Mouse (Mus musculus) MEL (cell line): ENCODE data around the gene Gm17018. TPM values are rescaled to one million over a fixed set of nuclear protein-coding genes. Genes with fewer than 3 reads are reported as not detected.

Experiments used
- DNase-seq: peaks from one replicate; pipeline ENCODE4 v3.0.0; 2011; ENCODE audit warnings: low read depth, low spot score
- H3K27ac ChIP-seq: 2 replicates; pipeline ENCODE4 v1.5.1; 2012; ENCODE audit warnings: low read depth, mild to moderate bottlenecking, control low read depth, low read length, moderate library complexity; ENCODE audit not compliant: control insufficient read depth
- H3K27me3 ChIP-seq, 2 experiments: fragments of 150-350 bp in 1 of 2; sonication (generic) in 1 of 2; 2 replicates each; pipeline ENCODE4 v1.6.1; 2012; ENCODE audit warnings: low read length in 2 of 2, mild to moderate bottlenecking in 2 of 2, improper control_type of control experiment in 1 of 2, moderate library complexity in 1 of 2; ENCODE audit not compliant: insufficient read depth in 2 of 2, control insufficient read depth in 1 of 2
- H3K36me3 ChIP-seq, 2 experiments: 2 replicates each; pipeline ENCODE4 v1.6.1; 2012 to 2014; ENCODE audit warnings: low read length in 2 of 2, improper control_type of control experiment in 1 of 2, inconsistent platforms in 1 of 2, mild to moderate bottlenecking in 1 of 2; ENCODE audit not compliant: insufficient read depth in 2 of 2, control insufficient read depth in 1 of 2
- H3K4me1 ChIP-seq, 2 experiments: fragments of 150-350 bp in 1 of 2; sonication (generic) in 1 of 2; 2 replicates each; pipeline ENCODE4 v1.6.1; 2012; ENCODE audit warnings: low read length in 2 of 2, improper control_type of control experiment in 1 of 2, mild to moderate bottlenecking in 1 of 2; ENCODE audit not compliant: insufficient read depth in 2 of 2, control insufficient read depth in 1 of 2
- H3K4me3 ChIP-seq, 2 experiments: fragments of 150-350 bp in 1 of 2; sonication (generic) in 1 of 2; 2 replicates each; pipeline ENCODE4 v1.5.1; 2012; ENCODE audit warnings: low read depth in 2 of 2, low read length in 2 of 2, mild to moderate bottlenecking in 2 of 2, moderate library complexity in 2 of 2, control low read depth in 1 of 2, improper control_type of control experiment in 1 of 2; ENCODE audit not compliant: control insufficient read depth in 1 of 2, insufficient read depth in 1 of 2
- H3K79me2 ChIP-seq: 2 replicates; pipeline ENCODE4 v1.6.1; 2012; ENCODE audit warnings: mild to moderate bottlenecking, low read length, moderate library complexity; ENCODE audit not compliant: control insufficient read depth, poor library complexity, insufficient read depth
- H3K9ac ChIP-seq: 2 replicates; pipeline ENCODE4 v1.6.1; 2012; ENCODE audit warnings: low read depth, mild to moderate bottlenecking, control low read depth, low read length, moderate library complexity; ENCODE audit not compliant: control insufficient read depth, poor library complexity, severe bottlenecking
- H3K9me3 ChIP-seq: fragments of 150-350 bp; sonication (generic); replicated peaks from 2 replicates; pipeline ENCODE4 v1.6.1; 2012; ENCODE audit warnings: mild to moderate bottlenecking, low read length, improper control_type of control experiment, moderate library complexity; ENCODE audit not compliant: insufficient read depth
- CHD1 ChIP-seq: IDR thresholded peaks from 2 replicates; pipeline ENCODE4 v1.6.1; 2012; ENCODE audit warnings: low read depth, mild to moderate bottlenecking, inconsistent platforms, low read length, improper control_type of control experiment
- CHD2 ChIP-seq: IDR thresholded peaks from 2 replicates; pipeline ENCODE4 v1.6.1; 2011; ENCODE audit warnings: low read length, improper control_type of control experiment
- E2F4 ChIP-seq: IDR thresholded peaks from 2 replicates; pipeline ENCODE4 v1.6.1; 2011; ENCODE audit warnings: low read depth, low read length, improper control_type of control experiment, borderline replicate concordance
- ELF1 ChIP-seq: IDR thresholded peaks from 2 replicates; pipeline ENCODE4 v1.6.1; 2014; ENCODE audit warnings: low read depth, mild to moderate bottlenecking, inconsistent platforms, low read length, improper control_type of control experiment, moderate library complexity
- EP300 ChIP-seq, 2 experiments: IDR thresholded peaks; 2 replicates each; pipeline ENCODE4 v1.6.1; 2011; ENCODE audit warnings: improper control_type of control experiment in 2 of 2, low read length in 2 of 2, low read depth in 1 of 2, mild to moderate bottlenecking in 1 of 2
- GATA1 ChIP-seq: IDR thresholded peaks from 2 replicates; pipeline ENCODE4 v1.6.1; 2011; ENCODE audit warnings: low read depth, low read length, improper control_type of control experiment
- JUND ChIP-seq: IDR thresholded peaks from 2 replicates; pipeline ENCODE4 v1.6.1; 2011; ENCODE audit warnings: low read depth, mild to moderate bottlenecking, improper control_type of control experiment, low read length
- MAX ChIP-seq: IDR thresholded peaks from 2 replicates; pipeline ENCODE4 v1.6.1; 2011; ENCODE audit warnings: low read length, improper control_type of control experiment
- MAZ ChIP-seq: IDR thresholded peaks from 2 replicates; pipeline ENCODE4 v1.6.1; 2012; ENCODE audit warnings: low read depth, mild to moderate bottlenecking, inconsistent platforms, low read length, improper control_type of control experiment
- MYB ChIP-seq: IDR thresholded peaks from 2 replicates; pipeline ENCODE4 v1.6.1; 2011; ENCODE audit warnings: mild to moderate bottlenecking, low read depth, low read length, improper control_type of control experiment
- MYC ChIP-seq: IDR thresholded peaks from 2 replicates; pipeline ENCODE4 v1.6.1; 2011; ENCODE audit warnings: low read depth, mild to moderate bottlenecking, low read length, improper control_type of control experiment, moderate library complexity
- NRF1 ChIP-seq: IDR thresholded peaks from 2 replicates; pipeline ENCODE4 v1.6.1; 2014; ENCODE audit warnings: low read depth, mild to moderate bottlenecking, inconsistent platforms, low read length, improper control_type of control experiment, moderate library complexity; ENCODE audit not compliant: poor library complexity, insufficient read depth, severe bottlenecking
- POLR2A ChIP-seq, 2 experiments: IDR thresholded peaks; 2 replicates each; pipeline ENCODE4 v1.6.1; 2011 to 2012; ENCODE audit warnings: low read length in 2 of 2, mild to moderate bottlenecking in 2 of 2, control low read depth in 1 of 2, improper control_type of control experiment in 1 of 2, low read depth in 1 of 2, moderate library complexity in 1 of 2; ENCODE audit not compliant: control insufficient read depth in 1 of 2, insufficient read depth in 1 of 2, poor library complexity in 1 of 2
- UBTF ChIP-seq: IDR thresholded peaks from 2 replicates; pipeline ENCODE4 v1.6.1; 2012; ENCODE audit warnings: low read depth, mild to moderate bottlenecking, inconsistent platforms, low read length, improper control_type of control experiment, moderate library complexity, borderline replicate concordance; ENCODE audit not compliant: insufficient read depth
- USF2 ChIP-seq, 2 experiments: IDR thresholded peaks; 2 replicates each; pipeline ENCODE4 v1.6.1; 2011 to 2012; ENCODE audit warnings: improper control_type of control experiment in 2 of 2, low read length in 2 of 2, borderline replicate concordance in 1 of 2, inconsistent platforms in 1 of 2, low read depth in 1 of 2, mild to moderate bottlenecking in 1 of 2; ENCODE audit not compliant: insufficient read depth in 1 of 2
- ZC3H11A ChIP-seq: IDR thresholded peaks from 2 replicates; pipeline ENCODE4 v1.6.1; 2012; ENCODE audit warnings: low read depth, mild to moderate bottlenecking, inconsistent platforms, low read length, improper control_type of control experiment
- ZNF384 ChIP-seq: IDR thresholded peaks from 2 replicates; pipeline ENCODE4 v1.6.1; 2012; ENCODE audit warnings: low read depth, mild to moderate bottlenecking, inconsistent platforms, low read length, improper control_type of control experiment
- polyA plus RNA-seq, 2 experiments: library from polyadenylated mRNA; stranded (reverse) in 1 of 2; unstranded in 1 of 2; fragments of >175 nt in 1 of 2; fragments of >200 nt in 1 of 2; gene quantifications; 2 replicates each; pipeline versions ENCODE4 v1.2.1 to v1.2.4; 2012; ENCODE audit warnings: low replicate concordance in 2 of 2, low read depth in 1 of 2; ENCODE audit not compliant: insufficient read length in 2 of 2, insufficient read depth in 1 of 2, missing spikeins in 1 of 2
- total RNA-seq: library from RNA; depleted of rRNA; stranded (reverse); fragments of 300-350 nt; gene quantifications from 2 replicates; pipeline ENCODE4 v1.2.3, GENCODE M21; 2012

The Gm17018 gene
- total and polyA plus RNA-seq, 3 experiments: 34.9 to 62.6 TPM; not detected in 1

- H3K4me1 ChIP-seq: peaks cover 1 to 7% of the 10 kb centered on the region in 2 experiments; a peak in 2 of 4 replicates
- no peak overlapping the region for H3K27ac ChIP-seq
- H3K9me3 ChIP-seq: no peaks in the 10 kb centered on the region
- no peaks in the 10 kb centered on the region for H3K27me3 ChIP-seq
- H3K79me2 ChIP-seq: no peaks in the 10 kb centered on the region
- no peak for DNase-seq
- no peak for TF ChIP-seq POLR2A (IDR thresholded peaks at IDR 0.05; ENCODE audit: control insufficient read depth in 1 of 2, insufficient read depth in 1 of 2, low read depth in 1 of 2, low read length in 2 of 2, poor library complexity in 1 of 2)
- TF ChIP-seq NRF1: no peak
- TF ChIP-seq ELF1: no peak
- no peak overlapping the region for H3K9ac ChIP-seq
- peaks cover 0 to under 1% of the 10 kb centered on the region in 2 experiments; a peak in 2 of 4 replicates for H3K36me3 ChIP-seq
- no peak overlapping the region for H3K4me3 ChIP-seq
Measured at GRCm38 (mm10) chr19:45554136-45554535, 6.3 kb upstream of the Gm17018 start.

- Histone ChIP-seq H3K27ac (no peak overlapping the region), H3K9ac (no peak overlapping the region), H3K4me3 (no peak overlapping the region), H3K36me3 (peaks cover 0 to 7% of the 10 kb centered on the region in 2 experiments; a peak in 2 of 4 replicates), H3K27me3 (no peaks in the 10 kb centered on the region), H3K4me1 (peaks cover 0 to 14% of the 10 kb centered on the region in 2 experiments; a peak in 3 of 4 replicates), H3K79me2 (no peaks in the 10 kb centered on the region), H3K9me3 (no peaks in the 10 kb centered on the region)
- TF ChIP-seq CHD1: no peak
- TF ChIP-seq ZNF384: no peak
- TF ChIP-seq GATA1: no peak
- TF ChIP-seq ZC3H11A: no peak
- TF ChIP-seq MAX: no peak
- TF ChIP-seq MYC: no peak
- no peak for TF ChIP-seq MYB
- TF ChIP-seq CHD2: no peak
- TF ChIP-seq EP300 (IDR thresholded peaks at IDR 0.05; ENCODE audit: low read depth in 1 of 2, low read length in 2 of 2): no peak
- TF ChIP-seq USF2 (IDR thresholded peaks at IDR 0.05; ENCODE audit: borderline replicate concordance in 1 of 2, insufficient read depth in 1 of 2, low read depth in 1 of 2, low read length in 2 of 2): no peak
- no peak for TF ChIP-seq JUND
- no peak for TF ChIP-seq E2F4
- no peak for TF ChIP-seq UBTF
- TF ChIP-seq MAZ: no peak
- no peak for DNase-seq
Measured at GRCm38 (mm10) chr19:45565925-45566715, 5.7 kb downstream of the Gm17018 start.
